Mouse (Mus musculus) testis, adult 2 months (tissue): ENCODE results near the gene 2210408I21Rik.

Experiments
- CTCF ChIP-seq: fragments of 200-500 bp; IDR thresholded peaks from 2 replicates; pipeline ENCODE4 v1.5.1; 2012; ENCODE audit warnings: low read depth, mild to moderate bottlenecking, inconsistent platforms, low read length, moderate library complexity; ENCODE audit not compliant: control insufficient read depth, insufficient read depth, insufficient replicate concordance
- POLR2A ChIP-seq: fragments of 200-500 bp; IDR thresholded peaks from 2 replicates; pipeline ENCODE4 v1.6.1; 2012; ENCODE audit warnings: low read depth, mild to moderate bottlenecking, inconsistent platforms, low read length, moderate library complexity; ENCODE audit not compliant: control insufficient read depth

- no peak for TF ChIP-seq CTCF
- TF ChIP-seq POLR2A = no peak
Measured at GRCm38 (mm10) chr13:77342097-77342496, 206.8 kb downstream of the 2210408I21Rik start.
